Mouse (Mus musculus) testis, adult 2 months (tissue): Measurements from ENCODE around the gene Lmx1b. TPM values are rescaled to one million over a fixed set of nuclear protein-coding genes. Genes with fewer than 3 reads are reported as not detected.

Experiments used
- H3K27ac ChIP-seq: fragments of 200-500 bp; 2 replicates; pipeline ENCODE4 v1.5.1; 2012; ENCODE audit warnings: low read depth, low read length; ENCODE audit not compliant: control insufficient read depth, insufficient read depth
- H3K27me3 ChIP-seq: fragments of 200-500 bp; 2 replicates; pipeline ENCODE4 v1.6.1; 2012; ENCODE audit warnings: mild to moderate bottlenecking, low read length, moderate library complexity; ENCODE audit not compliant: control insufficient read depth, insufficient read depth
- H3K36me3 ChIP-seq: fragments of 200-500 bp; 2 replicates; pipeline ENCODE4 v1.6.1; 2012; ENCODE audit warnings: mild to moderate bottlenecking, low read length; ENCODE audit not compliant: control insufficient read depth, insufficient read depth
- H3K4me1 ChIP-seq: fragments of 200-500 bp; 2 replicates; pipeline ENCODE4 v1.6.1; 2012; ENCODE audit warnings: low read length; ENCODE audit not compliant: control insufficient read depth, insufficient read depth
- H3K4me3 ChIP-seq: fragments of 200-500 bp; 2 replicates; pipeline ENCODE4 v1.5.1; 2012; ENCODE audit warnings: low read depth, mild to moderate bottlenecking, low read length, moderate library complexity, mixed read lengths; ENCODE audit not compliant: control insufficient read depth
- CTCF ChIP-seq: fragments of 200-500 bp; IDR thresholded peaks from 2 replicates; pipeline ENCODE4 v1.5.1; 2012; ENCODE audit warnings: low read depth, mild to moderate bottlenecking, inconsistent platforms, low read length, moderate library complexity; ENCODE audit not compliant: control insufficient read depth, insufficient read depth, insufficient replicate concordance
- POLR2A ChIP-seq: fragments of 200-500 bp; IDR thresholded peaks from 2 replicates; pipeline ENCODE4 v1.6.1; 2012; ENCODE audit warnings: low read depth, mild to moderate bottlenecking, inconsistent platforms, low read length, moderate library complexity; ENCODE audit not compliant: control insufficient read depth
- polyA plus RNA-seq: library from polyadenylated mRNA; depleted of rRNA; stranded (reverse); fragments of >200 nt; gene quantifications from 2 replicates; pipeline ENCODE4 v1.2.3, GENCODE M21; 2012

Lmx1b gene
- polyA plus RNA-seq, 1 experiment, result 0.09 TPM

DNA sequence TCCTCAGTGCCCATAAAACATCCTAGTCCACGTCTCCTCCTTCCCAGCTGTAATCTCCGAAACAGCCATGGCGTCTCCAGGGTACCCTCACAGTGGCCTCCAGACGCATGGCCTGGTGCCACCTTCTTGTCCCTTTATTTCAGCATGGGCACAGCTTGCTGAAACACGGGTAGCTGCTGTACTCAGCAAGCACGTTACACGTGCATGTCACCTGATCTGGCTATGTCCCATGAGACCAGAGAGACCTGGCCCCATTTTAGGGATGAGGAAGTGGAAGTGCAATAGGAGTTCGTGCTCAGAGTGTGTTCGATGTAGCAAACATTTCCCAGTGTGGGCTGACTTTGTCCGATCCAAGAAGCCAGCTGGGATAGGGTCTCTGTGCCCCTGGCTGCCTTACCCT, 70.6 kb downstream of the Lmx1b start:
- H3K27me3 ChIP-seq, result no peaks in the 10 kb centered on the region

GRCm38 (mm10) chr2:33569240-33569639, 71.1 kb downstream of the Lmx1b start:
- H3K4me1 ChIP-seq, result no peaks in the 10 kb centered on the region
- no peak overlapping the region for H3K27ac ChIP-seq
- H3K4me3 ChIP-seq, result no peak overlapping the region
- TF ChIP-seq CTCF, result peak; percentile 45; the same call in 1 of the 2 replicates
- TF ChIP-seq POLR2A, result no peak
- H3K36me3 ChIP-seq, result no peaks in the 10 kb centered on the region
- H3K27me3 ChIP-seq, result no peaks in the 10 kb centered on the region

More for the DNA sequence above, 70.6 kb downstream of the Lmx1b start:
- Histone ChIP-seq H3K27ac (no peak overlapping the region), H3K36me3 (no peaks in the 10 kb centered on the region), H3K4me3 (no peak overlapping the region), H3K4me1 (no peaks in the 10 kb centered on the region)
- TF ChIP-seq POLR2A (no peak), CTCF (no peak)

DNA sequence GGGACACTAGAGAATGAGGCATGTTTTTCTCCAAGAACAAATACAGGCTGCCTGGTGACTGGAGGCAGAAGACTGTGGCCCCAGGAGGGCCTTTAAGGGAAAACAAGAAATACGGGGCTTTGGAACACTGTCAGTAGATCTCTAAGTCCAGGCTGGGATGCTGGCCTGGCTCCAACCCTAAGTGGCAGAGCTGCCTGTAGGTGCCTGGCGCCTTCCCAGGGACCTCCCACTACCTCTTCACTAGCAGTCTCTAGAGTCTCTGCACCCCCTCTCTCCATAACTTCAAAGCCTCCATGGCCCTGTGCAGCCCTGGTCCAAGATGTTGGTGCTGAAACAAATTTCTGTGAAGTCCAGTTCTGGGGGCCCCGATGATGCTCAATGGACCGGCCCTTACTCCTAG, 74.4 kb downstream of the Lmx1b start:
- H3K36me3 ChIP-seq, result no peaks in the 10 kb centered on the region
- no peak for TF ChIP-seq POLR2A
- no peak for TF ChIP-seq CTCF
- no peaks in the 10 kb centered on the region for H3K27me3 ChIP-seq
- H3K27ac ChIP-seq, result no peak overlapping the region
- H3K4me1 ChIP-seq, result no peaks in the 10 kb centered on the region
- H3K4me3 ChIP-seq, result no peak overlapping the region

GRCm38 (mm10) chr2:33564748-33565147, 75.6 kb downstream of the Lmx1b start:
- no peak overlapping the region for H3K27ac ChIP-seq
- no peak overlapping the region for H3K4me3 ChIP-seq
- no peaks in the 10 kb centered on the region for H3K27me3 ChIP-seq
- H3K36me3 ChIP-seq, result no peaks in the 10 kb centered on the region
- TF ChIP-seq CTCF (no peak), POLR2A (no peak)
- no peaks in the 10 kb centered on the region for H3K4me1 ChIP-seq

DNA sequence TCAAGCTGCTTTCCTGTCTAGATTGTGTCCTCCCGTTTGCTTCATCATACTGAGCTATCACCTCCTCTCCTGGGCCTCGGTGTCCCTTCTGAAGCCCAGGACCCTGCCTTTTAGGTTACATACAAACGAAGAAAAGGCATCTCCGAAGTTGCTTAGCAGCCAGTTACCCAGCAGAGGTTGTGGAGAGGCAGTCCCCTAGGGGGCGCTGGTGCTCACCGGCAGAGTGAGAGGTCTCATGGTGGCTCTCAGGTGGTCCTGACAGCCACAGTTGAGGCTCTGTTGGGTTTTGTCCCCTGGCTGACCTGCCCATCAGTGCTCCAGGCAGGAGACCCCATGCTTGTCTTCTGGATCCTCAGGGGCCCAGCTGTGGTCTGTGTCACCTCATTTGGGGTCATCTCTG, 80.6 kb downstream of the Lmx1b start:
- Histone ChIP-seq H3K4me3 (no peak overlapping the region), H3K27ac (no peak overlapping the region), H3K27me3 (no peaks in the 10 kb centered on the region), H3K4me1 (no peaks in the 10 kb centered on the region), H3K36me3 (no peaks in the 10 kb centered on the region)
- TF ChIP-seq CTCF, result peak; percentile 84; the same call in 1 of the 2 replicates
- TF ChIP-seq POLR2A, result no peak

- TF ChIP-seq POLR2A (no peak), CTCF (no peak)
- no peaks in the 10 kb centered on the region for H3K27me3 ChIP-seq
- no peak overlapping the region for H3K27ac ChIP-seq
- no peaks in the 10 kb centered on the region for H3K4me1 ChIP-seq
- H3K4me3 ChIP-seq, result no peak overlapping the region
- H3K36me3 ChIP-seq, result no peaks in the 10 kb centered on the region
Observed at GRCm38 (mm10) chr2:33559334-33559733, 81.0 kb downstream of the Lmx1b start.

DNA sequence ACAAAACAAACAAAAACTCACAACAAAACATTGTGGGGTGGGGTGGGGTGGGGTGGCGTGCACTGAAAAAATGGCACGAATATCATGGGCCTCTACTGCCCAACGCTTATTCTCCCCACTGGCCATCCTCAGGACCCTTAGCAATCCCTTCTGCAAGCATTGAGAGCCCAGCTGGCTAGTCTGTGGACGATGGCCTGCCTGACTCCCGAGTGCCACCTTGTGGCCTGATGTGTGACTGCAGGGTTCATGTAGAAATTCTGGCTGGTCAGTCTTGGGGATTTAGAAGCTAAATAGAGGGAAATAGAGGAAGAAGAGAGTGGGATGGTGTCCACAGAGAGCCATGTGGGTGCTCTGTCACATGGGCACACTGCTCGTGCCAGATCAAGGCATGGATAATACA, 82.1 kb downstream of the Lmx1b start:
- no peaks in the 10 kb centered on the region for H3K27me3 ChIP-seq
- H3K36me3 ChIP-seq, result no peaks in the 10 kb centered on the region
- H3K27ac ChIP-seq, result no peak overlapping the region
- H3K4me3 ChIP-seq, result no peak overlapping the region
- no peaks in the 10 kb centered on the region for H3K4me1 ChIP-seq
- TF ChIP-seq POLR2A (no peak), CTCF (peak; percentile 92)

GRCm38 (mm10) chr2:33555573-33555972, 84.7 kb downstream of the Lmx1b start:
- Histone ChIP-seq H3K27ac (no peak overlapping the region), H3K4me3 (no peak overlapping the region), H3K36me3 (no peaks in the 10 kb centered on the region), H3K27me3 (no peaks in the 10 kb centered on the region), H3K4me1 (no peaks in the 10 kb centered on the region)
- no peak for TF ChIP-seq CTCF
